Mouse (Mus musculus) bone marrow macrophage, adult 2 months (primary cell): ENCODE measurements around the gene Hist1h4k.

ENCODE experiments used
- CTCF ChIP-seq: IDR thresholded peaks from 2 replicates; pipeline ENCODE4 v1.5.1; 2012; ENCODE audit warnings: low read depth, mild to moderate bottlenecking, low read length, moderate library complexity
- POLR2A ChIP-seq: IDR thresholded peaks from 2 replicates; pipeline ENCODE4 v1.6.1; 2012; ENCODE audit warnings: mild to moderate bottlenecking, low read depth, low read length, borderline replicate concordance

DNA sequence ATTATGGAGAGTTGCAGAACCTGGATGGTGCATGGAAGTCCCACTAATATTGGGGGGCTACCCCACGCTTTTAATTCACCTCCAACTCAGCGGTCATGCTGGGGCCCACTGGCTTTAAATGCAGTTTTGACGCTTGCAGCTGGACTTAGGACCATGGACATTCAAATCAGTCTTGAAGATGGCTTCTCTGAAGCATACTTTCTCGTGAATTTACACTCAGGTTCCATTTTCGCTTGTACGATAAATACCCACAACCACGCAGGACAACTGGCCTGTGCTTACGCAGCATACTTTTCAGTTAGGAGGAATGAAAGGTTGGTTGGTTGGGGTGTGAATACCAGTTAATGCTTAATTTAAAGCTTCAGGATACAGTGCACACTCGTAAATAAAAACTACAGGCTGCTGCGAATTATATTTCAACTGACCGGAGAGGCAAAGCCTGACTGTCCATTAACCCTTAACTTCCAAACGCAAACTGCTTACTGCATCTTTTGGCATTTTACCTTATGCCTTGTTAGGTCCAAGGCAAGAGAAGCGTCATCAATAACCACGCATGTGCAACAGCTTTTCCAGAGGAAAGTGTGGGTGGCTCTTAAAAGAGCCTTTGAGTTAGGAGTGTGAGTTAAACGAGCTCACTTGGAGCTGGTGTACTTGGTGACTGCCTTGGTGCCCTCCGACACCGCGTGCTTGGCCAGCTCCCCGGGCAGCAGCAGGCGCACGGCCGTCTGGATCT lies 35.0 kb downstream of the Hist1h4k start:
- TF ChIP-seq CTCF (no peak), POLR2A (no peak)
